Mouse (Mus musculus) forebrain, embryonic 10.5 days (tissue): ENCODE results near the gene Fam196b. TPM values are rescaled to one million over a fixed set of nuclear protein-coding genes. Genes with fewer than 3 reads are reported as not detected.

Source experiments
- DNase-seq: peaks from one replicate; pipeline ENCODE4 v3.0.0-alpha.2; 2017; ENCODE audit warnings: low spot score; ENCODE audit errors: extremely low spot score
- H3K27ac ChIP-seq: fragments of 300-500 bp; sonication (generic); 2 replicates; pipeline ENCODE4 v1.5.1; 2016; ENCODE audit warnings: mild to moderate bottlenecking
- H3K27me3 ChIP-seq: fragments of 300-500 bp; sonication (generic); 2 replicates; pipeline ENCODE4 v1.6.1; 2016; ENCODE audit warnings: mild to moderate bottlenecking; ENCODE audit not compliant: poor library complexity, severe bottlenecking
- H3K36me3 ChIP-seq: fragments of 300-500 bp; sonication (generic); replicated peaks from 2 replicates; pipeline ENCODE4 v1.6.1; 2016; ENCODE audit warnings: mild to moderate bottlenecking, moderate library complexity
- H3K4me1 ChIP-seq: fragments of 300-500 bp; sonication (generic); 2 replicates; pipeline ENCODE4 v1.6.1; 2016
- H3K4me3 ChIP-seq: fragments of 300-500 bp; sonication (generic); 2 replicates; pipeline ENCODE4 v1.5.1; 2016; ENCODE audit warnings: mild to moderate bottlenecking, moderate library complexity
- H3K9me3 ChIP-seq: fragments of 300-500 bp; sonication (generic); 2 replicates; pipeline ENCODE4 v1.6.1; 2016; ENCODE audit warnings: mild to moderate bottlenecking, moderate library complexity
- WGBS: fragments of 180-500 bp; shearing (Covaris S2); methylation state at CpG from one replicate; pipeline ENCODE4 v1.1.7; 2016; 5-methylcytosine and 5-hydroxymethylcytosine counted together
- polyA plus RNA-seq: library from polyadenylated mRNA; unstranded; fragments of >200 nt; fragmentation: Nextera tagmentation; extraction: Ambion mirVana; gene quantifications from 2 replicates; pipeline ENCODE4 v1.2.1, GENCODE M21; 2016

Fam196b gene
- polyA plus RNA-seq, 1 experiment from 2014 or later = 0.36 TPM

- 84% methylated on average over 6 of the region's 6 CpGs for WGBS
- no peak for DNase-seq
- Histone ChIP-seq H3K27ac (no peak overlapping the region), H3K4me3 (no peak overlapping the region), H3K4me1 (no peaks in the 10 kb centered on the region), H3K9me3 (no peaks in the 10 kb centered on the region), H3K27me3 (no peaks in the 10 kb centered on the region), H3K36me3 (no peaks in the 10 kb centered on the region)
These were observed 74.9 kb downstream of the Fam196b start for GRCm38 (mm10) chr11:34389261-34390116.

GRCm38 (mm10) chr11:34392105-34392504 is 77.5 kb downstream of the Fam196b start:
- H3K4me1 ChIP-seq = no peaks in the 10 kb centered on the region
- no peak overlapping the region for H3K4me3 ChIP-seq
- DNase-seq = no peak
- no peak overlapping the region for H3K27ac ChIP-seq
- no peaks in the 10 kb centered on the region for H3K36me3 ChIP-seq
- no peaks in the 10 kb centered on the region for H3K9me3 ChIP-seq
- H3K27me3 ChIP-seq = no peaks in the 10 kb centered on the region
- WGBS = 74% methylated on average over 4 of the region's 4 CpGs

- Histone ChIP-seq H3K4me3 (no peak overlapping the region), H3K9me3 (no peaks in the 10 kb centered on the region), H3K27ac (no peak overlapping the region), H3K27me3 (no peaks in the 10 kb centered on the region), H3K36me3 (no peaks in the 10 kb centered on the region), H3K4me1 (no peaks in the 10 kb centered on the region)
- no peak for DNase-seq
- WGBS = 86% methylated on average over 3 of the region's 3 CpGs
These were observed 81.2 kb downstream of the Fam196b start for GRCm38 (mm10) chr11:34395802-34396201.

- no peak overlapping the region for H3K4me3 ChIP-seq
These were observed 83.0 kb downstream of the Fam196b start for GRCm38 (mm10) chr11:34397661-34398060.

GRCm38 (mm10) chr11:34398555-34398954 is 83.9 kb downstream of the Fam196b start:
- Histone ChIP-seq H3K27ac (no peak overlapping the region), H3K36me3 (no peaks in the 10 kb centered on the region), H3K4me3 (no peak overlapping the region), H3K4me1 (peaks cover 10% of the 10 kb centered on the region), H3K9me3 (no peaks in the 10 kb centered on the region), H3K27me3 (no peaks in the 10 kb centered on the region)
- 91% methylated on average over 2 of the region's 2 CpGs for WGBS
- no peak for DNase-seq

More at GRCm38 (mm10) chr11:34397661-34398060, 83.0 kb downstream of the Fam196b start:
- no peaks in the 10 kb centered on the region for H3K9me3 ChIP-seq
- H3K27ac ChIP-seq = no peak overlapping the region
- H3K36me3 ChIP-seq = no peaks in the 10 kb centered on the region
- no peak for DNase-seq
- no peaks in the 10 kb centered on the region for H3K27me3 ChIP-seq
- WGBS = 93% methylated on average over 5 of the region's 5 CpGs
- peaks cover under 1% of the 10 kb centered on the region; the same call in 1 of the 2 replicates for H3K4me1 ChIP-seq

GRCm38 (mm10) chr11:34401343-34401742 is 86.7 kb downstream of the Fam196b start:
- Histone ChIP-seq H3K27ac (no peak overlapping the region), H3K4me3 (no peak overlapping the region), H3K4me1 (peaks cover 15% of the 10 kb centered on the region), H3K27me3 (no peaks in the 10 kb centered on the region), H3K36me3 (no peaks in the 10 kb centered on the region), H3K9me3 (no peaks in the 10 kb centered on the region)
- DNase-seq = no peak
- 93% methylated on average over 8 of the region's 8 CpGs for WGBS

- Histone ChIP-seq H3K9me3 (no peaks in the 10 kb centered on the region), H3K4me3 (no peak overlapping the region), H3K4me1 (peaks cover 31% of the 10 kb centered on the region), H3K36me3 (no peaks in the 10 kb centered on the region), H3K27ac (no peak overlapping the region), H3K27me3 (no peaks in the 10 kb centered on the region)
- no peak for DNase-seq
- WGBS = 92% methylated on average over 1 of the region's 1 CpGs
These were observed 90.7 kb downstream of the Fam196b start for GRCm38 (mm10) chr11:34405311-34405710.

GRCm38 (mm10) chr11:34406309-34406708 is 91.7 kb downstream of the Fam196b start:
- Histone ChIP-seq H3K27me3 (0 out of 2 replicates have a peak, but pooled peaks cover 7% of the 10 kb centered on the region), H3K9me3 (no peaks in the 10 kb centered on the region), H3K36me3 (no peaks in the 10 kb centered on the region), H3K4me3 (no peak overlapping the region), H3K4me1 (peaks cover 36% of the 10 kb centered on the region), H3K27ac (no peak overlapping the region)
- DNase-seq = no peak
- whole genome bisulfite sequencing = 84% methylated on average over 8 of the region's 8 CpGs

GRCm38 (mm10) chr11:34406850-34407249 is 92.2 kb downstream of the Fam196b start:
- Histone ChIP-seq H3K36me3 (no peaks in the 10 kb centered on the region), H3K4me1 (peaks cover 41% of the 10 kb centered on the region), H3K27me3 (0 out of 2 replicates have a peak, but pooled peaks cover 9% of the 10 kb centered on the region), H3K27ac (no peak overlapping the region), H3K4me3 (no peak overlapping the region), H3K9me3 (no peaks in the 10 kb centered on the region)
- no peak for DNase-seq
- WGBS = 36% methylated on average over 5 of the region's 5 CpGs

- 42% methylated on average over 9 of the region's 9 CpGs for WGBS
- no peak overlapping the region for H3K27ac ChIP-seq
- peak; percentile 20 for DNase-seq
- no peak overlapping the region for H3K4me3 ChIP-seq
- H3K36me3 ChIP-seq = no peaks in the 10 kb centered on the region
- no peaks in the 10 kb centered on the region for H3K9me3 ChIP-seq
- H3K4me1 ChIP-seq = peaks cover 26% of the 10 kb centered on the region
- H3K27me3 ChIP-seq = peaks cover 12% of the 10 kb centered on the region; the same call in 1 of the 2 replicates
These were observed 101.4 kb downstream of the Fam196b start for GRCm38 (mm10) chr11:34415884-34416618.

GRCm38 (mm10) chr11:34416619-34416979 is 102.0 kb downstream of the Fam196b start:
- DNase-seq = no peak
- no peak overlapping the region for H3K4me3 ChIP-seq
- H3K9me3 ChIP-seq = no peaks in the 10 kb centered on the region
- H3K36me3 ChIP-seq = no peaks in the 10 kb centered on the region
- peaks cover 21% of the 10 kb centered on the region for H3K4me1 ChIP-seq
- peaks cover 7% of the 10 kb centered on the region; the same call in 1 of the 2 replicates for H3K27me3 ChIP-seq
- no peak overlapping the region for H3K27ac ChIP-seq
- 71% methylated on average over 3 of the region's 3 CpGs for WGBS

GRCm38 (mm10) chr11:34421061-34421460 is 106.4 kb downstream of the Fam196b start:
- no peak for DNase-seq
- H3K4me3 ChIP-seq = no peak overlapping the region
- H3K4me1 ChIP-seq = peaks cover 10% of the 10 kb centered on the region
- no peak overlapping the region for H3K27ac ChIP-seq
- no peaks in the 10 kb centered on the region for H3K36me3 ChIP-seq
- H3K27me3 ChIP-seq = peaks cover 7% of the 10 kb centered on the region; the same call in 1 of the 2 replicates
- 73% methylated on average over 6 of the region's 6 CpGs for WGBS
- H3K9me3 ChIP-seq = no peaks in the 10 kb centered on the region

GRCm38 (mm10) chr11:34424546-34424945 is 109.9 kb downstream of the Fam196b start:
- 64% methylated on average over 1 of the region's 1 CpGs for WGBS
- no peak for DNase-seq
- Histone ChIP-seq H3K27me3 (no peaks in the 10 kb centered on the region), H3K4me3 (no peak overlapping the region), H3K36me3 (no peaks in the 10 kb centered on the region), H3K27ac (no peak overlapping the region), H3K4me1 (no peaks in the 10 kb centered on the region; the same call in 1 of the 2 replicates), H3K9me3 (no peaks in the 10 kb centered on the region)
